Mouse (Mus musculus): ENCODE results near the gene Anapc5. TPM values are rescaled to one million over a fixed set of nuclear protein-coding genes. Genes with fewer than 3 reads are reported as not detected.
A peak's percentile ranks its signal among the peaks of the same experiment; 100 is the strongest.

Gene Anapc5
- 531 and 544 TPM in 2 replicates for polyA plus RNA-seq (2015; fragmentation: Nextera tagmentation; extraction: Ambion mirVana)

DNA sequence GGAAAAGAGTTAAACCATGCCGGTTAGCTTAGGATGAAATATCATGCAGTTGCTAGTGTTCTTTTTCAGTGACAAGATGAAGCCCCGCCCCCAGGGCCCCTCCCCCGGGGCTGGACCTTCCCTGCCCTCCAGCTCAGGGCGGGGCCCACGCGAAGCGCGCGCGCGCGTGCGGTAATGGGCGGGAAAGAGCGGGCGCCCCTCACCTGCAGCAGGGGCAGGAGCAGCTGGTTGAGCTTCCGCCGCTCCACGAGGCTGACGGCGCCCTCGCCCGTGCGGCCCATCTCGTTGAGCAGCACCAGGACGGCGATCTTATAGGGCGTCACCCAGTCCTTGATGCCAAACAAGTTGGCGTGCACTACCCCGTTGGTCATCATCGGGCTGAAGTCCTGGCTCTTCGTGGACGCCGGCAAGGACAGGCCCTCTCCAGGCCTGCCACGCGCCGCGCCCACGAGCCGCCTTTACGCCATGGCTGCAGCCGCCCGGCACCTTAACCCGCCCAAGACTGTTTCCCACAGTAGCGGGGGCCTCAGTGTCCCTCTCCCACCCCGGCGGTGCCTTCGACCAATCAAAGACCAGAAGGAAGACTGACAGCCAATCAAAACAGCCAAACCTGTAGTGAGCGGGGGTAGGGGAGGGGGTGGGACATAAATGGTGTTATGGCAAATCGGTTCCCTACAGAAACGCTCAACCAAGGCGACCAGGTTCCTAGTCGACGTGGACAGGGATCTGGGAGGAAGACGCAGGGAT, at the start of gene Anapc5:
Gene Anapc5 (minus strand): TSS at position 563 of the 747 bp plus-strand sequence.
- Histone ChIP-seq H3K4me1 (peaks cover 17% of the 10 kb centered on the region), H3K4me2 (peak within 1 kb of the TSS; percentile 52), H3K9ac (peak within 1 kb of the TSS; percentile 72), H3K4me3 (peak within 1 kb of the TSS; percentile 87), H3K36me3 (replicated peaks) (peaks cover 22% of the 10 kb centered on the region), H3K27me3 (replicated peaks) (no peaks in the 10 kb centered on the region), H3K9me3 (no peaks in the 10 kb centered on the region), H3K27ac (peak within 1 kb of the TSS; percentile 98)
- ATAC-seq (replicated peaks) = peak; percentile 100
- WGBS = under 1% methylated on average over 54 of the region's 55 CpGs

DNA sequence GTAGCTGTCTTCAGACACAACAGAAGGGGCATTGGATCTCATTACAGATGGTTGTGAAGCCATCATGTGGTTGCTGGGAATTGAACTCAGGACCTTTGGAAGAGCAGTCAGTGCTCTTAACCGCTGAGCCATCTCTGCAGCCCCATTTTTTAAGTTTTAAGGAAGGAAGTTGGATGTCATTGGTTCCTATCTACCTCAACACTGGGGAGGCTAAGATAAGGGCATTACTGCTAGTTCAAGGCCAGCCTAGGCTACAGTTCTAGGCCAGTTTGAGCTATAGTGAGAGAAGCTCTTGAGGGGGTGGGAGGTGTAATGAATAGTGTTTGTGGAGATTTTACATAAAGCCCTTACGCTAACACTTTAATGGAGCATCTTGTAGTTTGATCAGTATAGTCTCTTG, 41.9 kb upstream of the Anapc5 start:
- no peak for ATAC-seq (replicated peaks)
- Histone ChIP-seq H3K4me2 (no peak overlapping the region), H3K9me3 (no peaks in the 10 kb centered on the region), H3K9ac (no peak overlapping the region), H3K27ac (no peak overlapping the region), H3K4me3 (no peak overlapping the region), H3K4me1 (no peaks in the 10 kb centered on the region), H3K27me3 (replicated peaks) (no peaks in the 10 kb centered on the region), H3K36me3 (replicated peaks) (peaks cover 30% of the 10 kb centered on the region)
- WGBS = 96% methylated on average over 2 of the region's 2 CpGs

DNA sequence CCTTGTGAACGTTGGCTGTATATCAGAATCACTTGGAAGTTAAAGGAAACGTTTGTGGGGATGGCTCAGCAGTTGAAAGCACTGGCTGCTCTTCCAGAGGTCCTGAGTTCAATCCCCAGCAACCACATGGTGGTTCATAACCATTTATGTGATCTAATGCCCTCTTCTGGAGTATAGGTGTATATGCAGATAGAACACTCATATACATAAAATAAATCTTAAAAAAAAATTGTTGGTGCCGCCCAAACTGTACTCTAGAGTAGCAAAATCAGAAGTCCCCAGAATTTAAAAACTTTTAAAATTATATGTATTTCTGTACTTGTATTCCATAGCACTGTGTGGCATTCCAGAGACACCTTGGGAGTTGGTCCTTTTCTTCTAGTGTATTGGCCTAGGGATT, 34.7 kb upstream of the Anapc5 start:
- Histone ChIP-seq H3K9ac (no peak overlapping the region), H3K4me3 (no peak overlapping the region), H3K4me2 (no peak overlapping the region), H3K36me3 (replicated peaks) (0 out of 2 replicates have a peak, but pooled peaks cover 2% of the 10 kb centered on the region), H3K27me3 (replicated peaks) (no peaks in the 10 kb centered on the region), H3K9me3 (no peaks in the 10 kb centered on the region), H3K4me1 (peaks cover 12% of the 10 kb centered on the region), H3K27ac (no peak overlapping the region)
- WGBS = 81% methylated on average over 3 of the region's 3 CpGs
- ATAC-seq (replicated peaks) = no peak

DNA sequence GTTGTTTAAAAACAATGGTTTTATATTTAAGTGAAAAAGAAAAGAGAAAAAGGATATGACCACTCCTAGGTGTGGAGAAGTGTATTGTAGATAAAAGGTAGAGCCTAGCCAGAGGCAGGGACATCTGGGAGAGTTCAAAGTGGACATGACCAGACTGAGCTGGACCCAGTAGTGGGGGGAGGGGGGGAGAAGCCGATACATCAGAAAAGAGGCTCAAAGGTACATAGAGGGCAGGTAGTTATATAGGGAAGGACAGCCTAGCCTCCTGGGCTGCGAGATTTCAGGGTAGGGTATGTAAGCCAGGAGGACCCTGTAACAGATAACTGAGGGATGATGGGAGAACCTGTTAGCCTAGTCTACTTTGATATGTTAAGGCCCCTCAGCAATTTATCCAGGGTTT, 31.5 kb upstream of the Anapc5 start:
- Histone ChIP-seq H3K4me1 (peaks cover 25% of the 10 kb centered on the region), H3K9ac (no peak overlapping the region), H3K27ac (no peak overlapping the region), H3K36me3 (replicated peaks) (no peaks in the 10 kb centered on the region), H3K27me3 (replicated peaks) (no peaks in the 10 kb centered on the region), H3K9me3 (no peaks in the 10 kb centered on the region), H3K4me2 (no peak overlapping the region), H3K4me3 (no peak overlapping the region)
- WGBS = 89% methylated on average over 2 of the region's 2 CpGs
- ATAC-seq (replicated peaks) = no peak

DNA sequence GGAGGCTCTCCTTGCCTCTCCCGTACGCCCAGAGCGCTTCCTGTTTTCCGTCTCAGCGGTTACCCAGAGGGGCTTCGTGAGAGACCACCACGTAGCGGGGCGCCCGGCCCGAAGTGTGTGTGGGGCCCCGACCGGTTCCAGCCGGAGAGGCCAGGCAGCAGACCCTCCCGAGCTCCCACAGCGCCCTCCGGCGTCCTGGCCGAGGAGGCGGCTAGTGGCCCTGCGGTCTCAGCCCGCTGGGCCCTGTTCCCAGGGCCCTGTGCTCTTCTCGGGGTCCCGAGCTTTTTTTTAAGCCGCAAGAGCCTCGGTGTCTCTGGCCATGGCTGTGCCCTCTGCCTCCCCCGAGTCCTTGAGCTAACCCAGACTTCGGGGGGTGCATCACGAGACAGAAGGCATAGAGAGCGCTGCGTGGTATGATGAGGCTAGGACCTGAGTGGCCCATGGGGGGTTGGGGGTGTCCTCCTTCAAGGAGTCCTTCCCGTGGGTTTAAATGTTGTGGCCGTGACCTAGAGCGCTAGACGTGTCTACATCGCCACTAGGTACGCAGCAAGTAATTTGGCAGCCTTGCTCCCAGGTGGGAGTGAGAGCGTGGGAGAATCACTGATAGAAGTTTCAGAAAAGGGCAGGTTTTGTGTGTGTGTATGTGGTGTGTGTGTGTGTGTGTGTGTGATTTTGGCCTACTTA, 29.3 kb upstream of the Anapc5 start:
- Histone ChIP-seq H3K9ac (peak overlapping the region; percentile 86), H3K36me3 (replicated peaks) (no peaks in the 10 kb centered on the region), H3K4me1 (peaks cover 25% of the 10 kb centered on the region), H3K27ac (peak overlapping the region; percentile 92), H3K4me2 (peak overlapping the region; percentile 95), H3K4me3 (peak overlapping the region; percentile 75), H3K27me3 (replicated peaks) (no peaks in the 10 kb centered on the region), H3K9me3 (no peaks in the 10 kb centered on the region)
- peak; percentile 82 for ATAC-seq (replicated peaks)
- 0% methylated on average over 37 of the region's 38 CpGs for WGBS

DNA sequence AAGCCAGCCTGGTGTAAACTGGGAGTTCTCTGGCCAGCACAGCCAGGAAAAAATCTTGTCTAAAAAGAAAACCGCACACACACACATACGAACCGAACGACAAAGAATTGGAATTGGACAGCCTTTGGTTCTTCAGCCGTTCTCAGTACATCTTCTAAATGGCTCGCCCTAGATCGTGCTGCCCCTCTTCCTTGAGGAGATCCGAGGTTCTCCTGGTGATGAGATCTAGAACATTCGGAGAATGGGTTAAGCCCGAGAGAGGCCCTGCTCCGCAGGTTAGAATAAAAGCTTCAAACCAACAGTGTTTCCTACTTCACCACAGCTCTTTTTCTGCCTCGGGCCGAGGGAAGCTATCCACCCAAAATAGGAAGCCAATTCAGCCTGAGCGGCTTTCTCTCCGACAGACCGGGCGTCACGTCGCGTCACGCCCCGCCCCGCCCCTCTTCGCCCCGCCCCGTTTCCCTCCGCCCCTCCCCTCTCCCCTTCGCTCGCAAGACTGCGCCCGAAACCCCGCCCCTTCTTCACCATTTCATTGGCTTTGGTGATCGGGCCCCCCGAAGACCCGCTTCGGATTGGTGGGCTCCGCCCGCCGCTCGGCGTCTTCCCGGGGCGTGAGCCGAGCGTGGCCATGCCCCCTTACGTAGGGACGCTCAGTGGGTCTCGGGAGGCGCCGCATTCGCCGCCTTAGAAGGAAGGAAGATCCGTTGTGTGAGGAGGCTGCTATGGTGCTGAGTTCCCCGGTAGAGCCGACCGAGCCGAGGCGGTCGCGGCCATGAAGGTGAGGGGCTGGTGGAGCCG, 28.6 kb upstream of the Anapc5 start, which contains the start of gene Rnf34:
Gene Rnf34 (plus strand): TSS at position 528 of the 798 bp plus-strand sequence.
- peak within 1 kb of the TSS; percentile 92 for H3K27ac ChIP-seq
- H3K27me3 ChIP-seq (replicated peaks) = no peaks in the 10 kb centered on the region
- H3K4me3 ChIP-seq = peak within 1 kb of the TSS; percentile 75
- ATAC-seq (replicated peaks) = peak; percentile 100
- peak within 1 kb of the TSS; percentile 86 for H3K9ac ChIP-seq
- H3K4me2 ChIP-seq = peak within 1 kb of the TSS; percentile 95
- H3K36me3 ChIP-seq (replicated peaks) = no peaks in the 10 kb centered on the region
- no peaks in the 10 kb centered on the region for H3K9me3 ChIP-seq
- 2% methylated on average over 61 of the region's 61 CpGs for WGBS
- peaks cover 25% of the 10 kb centered on the region for H3K4me1 ChIP-seq

DNA sequence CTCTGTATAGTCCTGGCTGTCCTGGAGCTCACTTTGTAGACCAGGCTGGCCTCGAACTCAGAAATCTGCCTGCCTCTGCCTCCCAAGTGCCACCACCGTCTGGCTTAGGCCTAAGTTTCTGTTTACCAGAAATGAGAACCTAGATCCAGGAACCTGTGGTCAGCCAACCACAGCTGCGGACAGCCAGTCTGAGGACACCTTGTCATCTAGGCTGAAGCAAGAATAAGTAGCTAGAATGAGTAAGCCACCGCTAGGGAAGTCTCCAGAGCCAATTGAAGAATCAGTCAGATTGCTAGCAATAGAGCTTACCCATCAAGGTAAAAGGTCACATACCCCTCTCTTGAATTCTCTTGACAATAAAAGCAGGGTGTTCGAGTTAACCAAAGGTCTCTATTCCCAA, 22.7 kb upstream of the Anapc5 start:
- H3K9me3 ChIP-seq = no peaks in the 10 kb centered on the region
- H3K4me2 ChIP-seq = no peak overlapping the region
- H3K27me3 ChIP-seq (replicated peaks) = no peaks in the 10 kb centered on the region
- no peak overlapping the region for H3K9ac ChIP-seq
- WGBS = 82% methylated on average over 5 of the region's 5 CpGs
- H3K36me3 ChIP-seq (replicated peaks) = no peaks in the 10 kb centered on the region
- H3K27ac ChIP-seq = no peak overlapping the region
- peaks cover 4% of the 10 kb centered on the region for H3K4me1 ChIP-seq
- no peak overlapping the region for H3K4me3 ChIP-seq
- ATAC-seq (replicated peaks) = no peak

DNA sequence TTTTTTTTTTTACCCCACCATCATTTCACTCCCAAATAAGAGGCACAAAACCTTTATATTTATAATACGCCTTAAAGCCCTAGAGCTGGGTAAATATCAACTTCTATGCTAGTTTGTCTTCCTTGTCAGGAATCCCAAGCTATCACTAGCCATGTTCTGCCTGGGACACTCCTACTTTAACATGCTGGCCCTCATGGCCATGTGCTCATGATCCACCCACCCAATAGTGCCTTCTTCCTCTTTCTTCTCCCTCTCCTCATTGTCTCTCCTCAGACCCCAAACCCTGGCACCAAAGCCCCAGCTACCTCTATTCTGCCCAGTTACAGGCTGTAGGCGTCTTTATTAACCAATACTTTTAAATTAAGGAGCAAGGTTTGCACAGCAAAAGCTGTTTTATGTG, 20.0 kb upstream of the Anapc5 start:
- WGBS = 85% methylated on average over 2 of the region's 2 CpGs
- Histone ChIP-seq H3K9me3 (no peaks in the 10 kb centered on the region), H3K27ac (no peak overlapping the region), H3K4me1 (no peaks in the 10 kb centered on the region), H3K4me3 (no peak overlapping the region), H3K27me3 (replicated peaks) (no peaks in the 10 kb centered on the region), H3K4me2 (no peak overlapping the region), H3K36me3 (replicated peaks) (no peaks in the 10 kb centered on the region), H3K9ac (no peak overlapping the region)
- ATAC-seq (replicated peaks) = no peak

DNA sequence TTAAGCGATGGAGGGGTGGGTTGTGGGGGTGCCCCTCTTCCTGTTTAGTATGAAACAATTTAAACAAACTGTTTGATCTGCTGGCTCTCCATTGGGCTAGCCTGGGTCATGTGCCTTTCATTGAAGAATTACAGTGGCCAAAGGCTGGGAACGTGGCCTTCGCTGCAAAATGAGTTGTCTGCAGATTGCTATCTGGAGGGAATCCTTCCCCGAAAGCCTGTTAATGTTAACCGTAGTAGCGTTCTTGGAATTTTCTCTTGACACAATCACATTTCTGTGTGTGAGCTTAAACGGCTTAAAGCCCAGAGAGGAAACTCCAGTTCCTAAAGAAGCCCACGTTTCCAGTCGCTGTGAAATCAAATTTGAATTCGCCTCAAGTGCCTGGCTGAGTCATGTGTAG, 11.9 kb upstream of the Anapc5 start:
- Histone ChIP-seq H3K9me3 (no peaks in the 10 kb centered on the region), H3K4me2 (no peak overlapping the region), H3K27me3 (replicated peaks) (no peaks in the 10 kb centered on the region), H3K36me3 (replicated peaks) (no peaks in the 10 kb centered on the region), H3K4me1 (no peaks in the 10 kb centered on the region), H3K4me3 (no peak overlapping the region), H3K9ac (no peak overlapping the region), H3K27ac (no peak overlapping the region)
- WGBS = 82% methylated on average over 10 of the region's 10 CpGs
- ATAC-seq (replicated peaks) = no peak

DNA sequence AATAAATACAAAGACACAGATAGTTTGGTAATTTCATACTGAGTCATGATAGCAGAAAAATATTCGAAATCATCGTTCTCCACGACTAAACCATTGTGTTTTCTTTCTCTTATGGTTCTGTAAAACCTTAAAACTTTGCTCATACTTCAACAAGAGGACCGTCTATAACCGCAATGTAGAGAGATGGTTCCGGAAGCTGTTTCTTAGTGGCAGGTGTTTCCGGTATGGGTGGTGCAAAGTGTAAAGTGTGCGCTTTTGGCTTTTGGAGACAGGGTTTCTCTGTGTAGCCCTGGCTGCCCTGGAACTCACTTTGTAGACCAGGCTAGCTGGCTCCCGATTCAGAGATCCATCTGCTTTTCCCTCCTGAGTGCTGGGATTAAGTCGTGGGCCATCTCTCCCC, 11.4 kb upstream of the Anapc5 start:
- Histone ChIP-seq H3K27ac (no peak overlapping the region), H3K9me3 (no peaks in the 10 kb centered on the region), H3K27me3 (replicated peaks) (no peaks in the 10 kb centered on the region), H3K4me2 (no peak overlapping the region), H3K4me1 (no peaks in the 10 kb centered on the region), H3K4me3 (no peak overlapping the region), H3K36me3 (replicated peaks) (no peaks in the 10 kb centered on the region), H3K9ac (no peak overlapping the region)
- WGBS = 88% methylated on average over 10 of the region's 10 CpGs
- ATAC-seq (replicated peaks) = no peak

DNA sequence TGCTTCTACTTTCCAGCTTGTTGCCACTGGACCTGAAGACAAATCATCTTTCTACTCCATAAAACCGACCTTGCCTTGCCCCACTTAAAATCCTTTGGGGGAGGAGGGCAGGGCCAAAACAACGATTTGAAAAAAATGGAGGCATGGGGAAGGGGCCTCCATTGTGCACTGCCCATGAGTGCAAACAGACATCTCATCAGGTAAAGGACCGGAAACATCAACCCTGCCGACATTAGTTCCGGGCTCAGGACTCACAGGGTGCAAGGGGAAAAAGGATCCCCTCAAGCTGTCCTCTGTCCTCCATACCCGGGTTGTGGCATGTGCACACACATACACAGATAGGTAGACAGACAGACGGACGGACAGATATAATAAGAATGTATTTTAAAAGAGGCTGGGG, 4.0 kb upstream of the Anapc5 start:
- no peak for ATAC-seq (replicated peaks)
- H3K36me3 ChIP-seq (replicated peaks) = no peaks in the 10 kb centered on the region
- no peak overlapping the region for H3K27ac ChIP-seq
- H3K9me3 ChIP-seq = no peaks in the 10 kb centered on the region
- H3K27me3 ChIP-seq (replicated peaks) = no peaks in the 10 kb centered on the region
- 80% methylated on average over 8 of the region's 8 CpGs for WGBS
- H3K4me2 ChIP-seq = no peak overlapping the region
- no peak overlapping the region for H3K9ac ChIP-seq
- H3K4me1 ChIP-seq = peaks cover 2% of the 10 kb centered on the region
- no peak overlapping the region for H3K4me3 ChIP-seq

DNA sequence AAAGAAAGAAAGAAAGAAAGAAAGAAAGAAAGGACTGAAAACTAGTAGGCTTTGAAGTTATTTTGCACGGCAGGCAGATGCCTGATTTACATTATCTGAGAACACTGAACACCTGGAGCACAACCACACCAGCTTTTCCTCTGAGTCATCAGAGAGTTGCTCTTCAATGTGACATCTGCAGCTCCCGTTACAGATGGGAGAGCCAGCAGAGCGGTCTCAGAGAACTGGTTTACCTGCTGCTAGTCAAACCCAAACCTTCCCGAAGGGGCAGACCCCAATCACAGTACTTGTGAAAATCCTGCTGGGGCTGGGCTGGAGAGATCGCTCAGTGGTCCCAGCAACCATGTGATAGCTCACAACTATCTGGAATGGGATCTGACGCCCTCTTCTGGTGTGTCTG, 3.3 kb upstream of the Anapc5 start:
- no peak for ATAC-seq (replicated peaks)
- Histone ChIP-seq H3K4me1 (peaks cover 9% of the 10 kb centered on the region), H3K4me3 (no peak overlapping the region), H3K4me2 (no peak overlapping the region), H3K36me3 (replicated peaks) (0 out of 2 replicates have a peak, but pooled peaks cover 1% of the 10 kb centered on the region), H3K9ac (no peak overlapping the region), H3K27ac (no peak overlapping the region), H3K9me3 (no peaks in the 10 kb centered on the region), H3K27me3 (replicated peaks) (no peaks in the 10 kb centered on the region)
- 71% methylated on average over 6 of the region's 6 CpGs for WGBS

All from midbrain, embryonic 15.5 days (tissue).